Mouse (Mus musculus): ENCODE results near the gene Rps18.

DNA sequence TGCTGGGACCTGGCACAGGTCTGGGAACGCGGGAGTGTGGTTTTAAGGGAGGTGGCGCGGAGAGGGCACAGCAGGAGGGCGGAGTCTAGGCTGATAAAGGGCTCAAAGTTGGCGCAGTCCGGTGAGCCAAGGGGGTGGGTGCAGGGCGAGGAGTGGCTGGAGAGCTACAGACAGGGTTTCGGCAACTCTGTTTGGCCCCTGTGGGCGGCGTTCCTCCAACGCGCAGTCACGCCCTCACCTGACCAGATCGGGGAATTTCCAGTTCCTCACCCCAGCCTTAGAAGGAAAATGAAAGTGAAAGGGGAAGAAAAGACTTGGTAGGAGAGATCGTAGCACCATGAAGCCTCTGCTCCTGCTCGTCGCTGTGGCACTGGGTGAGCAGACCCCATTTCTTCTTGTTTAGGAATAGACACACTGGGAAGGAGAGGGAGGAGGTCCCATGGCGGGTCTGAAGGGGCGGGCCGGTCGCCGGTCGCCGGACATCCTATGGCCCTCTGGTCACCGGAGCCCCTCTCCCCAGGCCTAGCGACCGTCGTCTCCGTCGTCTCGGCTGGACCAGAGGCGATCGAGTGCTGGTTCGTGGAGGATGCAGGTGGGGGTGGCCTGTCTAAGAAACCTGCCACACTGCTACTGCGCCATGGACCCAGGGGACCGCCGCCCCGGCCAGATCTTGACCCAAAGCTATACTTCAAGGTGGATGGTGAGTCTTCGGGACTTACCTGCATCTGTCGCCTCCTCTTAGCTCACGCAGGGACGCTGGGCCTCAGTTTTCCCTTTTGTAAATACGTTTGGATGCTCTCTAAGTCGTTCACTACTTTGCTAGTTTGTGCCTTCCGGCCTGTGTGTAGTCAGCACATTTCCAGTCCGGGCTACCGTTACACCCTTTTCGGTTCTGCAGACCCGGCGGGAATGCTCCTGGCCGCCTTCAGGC lies 36.2 kb downstream of the Rps18 start:
- TF ChIP-seq POLR2A (IDR thresholded peaks at IDR 0.05; ENCODE audit: borderline replicate concordance, extremely low read depth, insufficient read depth, insufficient read length, poor library complexity, severe bottlenecking) (no peak), CTCF (IDR thresholded peaks at IDR 0.05; ENCODE audit: borderline replicate concordance, extremely low read depth, insufficient read depth, insufficient read length) (no peak)

Data from brain, embryonic 14.5 days (tissue).